Mouse (Mus musculus) heart, adult 9 months (tissue): ENCODE results near the gene Limch1.

ENCODE experiments used
- DNase-seq, 2 experiments: peaks; one replicate each; pipeline ENCODE4 v3.0.0; 2022; ENCODE audit warnings: low spot score in 2 of 2

Limch1 gene

GRCm38 (mm10) chr5:67025581-67025980 lies 280.0 kb downstream of the Limch1 start:
- DNase-seq: no peak

- DNase-seq: no peak
Observed at GRCm38 (mm10) chr5:67028786-67029185, 283.2 kb downstream of the Limch1 start.

- no peak for DNase-seq
Observed at GRCm38 (mm10) chr5:67029946-67030345, 284.3 kb downstream of the Limch1 start.

GRCm38 (mm10) chr5:67032601-67033000 lies 287.0 kb downstream of the Limch1 start:
- no peak for DNase-seq

GRCm38 (mm10) chr5:67043932-67044331 lies 298.3 kb downstream of the Limch1 start:
- DNase-seq: no peak

GRCm38 (mm10) chr5:67048003-67048402 lies 302.4 kb downstream of the Limch1 start:
- no peak for DNase-seq

GRCm38 (mm10) chr5:67057803-67058202 lies 312.2 kb downstream of the Limch1 start:
- DNase-seq: no peak

- DNase-seq: no peak
Observed at GRCm38 (mm10) chr5:67060519-67060918, 314.9 kb downstream of the Limch1 start.

- DNase-seq: no peak
Observed at GRCm38 (mm10) chr5:67063596-67063995, 318.0 kb downstream of the Limch1 start.

- DNase-seq: no peak
Observed at GRCm38 (mm10) chr5:67083117-67083516, 337.5 kb downstream of the Limch1 start.

GRCm38 (mm10) chr5:67090856-67091255 lies 345.2 kb downstream of the Limch1 start:
- no peak for DNase-seq

- no peak for DNase-seq
Observed at GRCm38 (mm10) chr5:67091766-67092165, 346.1 kb downstream of the Limch1 start.

- no peak for DNase-seq
Observed at GRCm38 (mm10) chr5:67093991-67094390, 348.4 kb downstream of the Limch1 start.

GRCm38 (mm10) chr5:67095153-67095552 lies 349.5 kb downstream of the Limch1 start:
- no peak for DNase-seq

GRCm38 (mm10) chr5:67095651-67096377 lies 350.2 kb downstream of the Limch1 start:
- no peak for DNase-seq

- DNase-seq: no peak
Observed at GRCm38 (mm10) chr5:67096378-67096771, 350.7 kb downstream of the Limch1 start.

- DNase-seq: no peak
Observed at GRCm38 (mm10) chr5:67097106-67098050, 351.8 kb downstream of the Limch1 start.

GRCm38 (mm10) chr5:67098051-67098732 lies 352.6 kb downstream of the Limch1 start:
- no peak for DNase-seq

GRCm38 (mm10) chr5:67098733-67099323 lies 353.2 kb downstream of the Limch1 start, which contains the start of gene Phox2b:
Gene Phox2b, minus strand, starts transcription at chr5:67099301.
- DNase-seq: no peak

GRCm38 (mm10) chr5:67099393-67100271 lies 354.0 kb downstream of the Limch1 start:
- DNase-seq: no peak
